Mouse (Mus musculus) adrenal gland, postnatal 25 days (tissue): ENCODE measurements around the gene Slc6a8. TPM values are rescaled to one million over a fixed set of nuclear protein-coding genes. Genes with fewer than 3 reads are reported as not detected.

Experiments used
- DNase-seq: peaks from one replicate; pipeline ENCODE4 v3.0.0; 2021; ENCODE audit warnings: mixed read lengths
- total RNA-seq: library from RNA; stranded (reverse); gene quantifications from 2 replicates; pipeline ENCODE4 v1.2.3, GENCODE M21; 2021

Slc6a8 gene
- total RNA-seq, 1 experiment from 2014 or later, result 64.2 TPM

DNA sequence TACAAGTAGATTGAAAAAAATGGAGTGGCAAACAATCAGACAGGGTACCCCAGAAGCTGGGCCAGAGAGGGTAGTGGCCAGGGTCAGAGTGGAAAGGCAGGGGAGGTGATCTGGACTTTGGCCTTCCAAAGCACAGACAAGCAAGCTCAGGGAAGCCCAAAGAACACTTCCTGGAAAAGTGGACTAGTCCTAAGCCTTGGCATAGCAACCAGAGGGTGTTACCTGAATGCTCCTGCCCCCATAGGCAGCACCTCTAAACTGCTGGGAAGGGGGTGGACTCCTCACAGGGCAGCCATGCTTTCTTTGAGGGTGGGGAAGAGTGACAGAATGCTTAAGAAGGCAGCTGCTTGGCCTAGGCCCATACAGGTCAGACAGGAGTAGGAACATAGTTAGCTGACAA, 12.0 kb downstream of the Slc6a8 start:
- no peak for DNase-seq

DNA sequence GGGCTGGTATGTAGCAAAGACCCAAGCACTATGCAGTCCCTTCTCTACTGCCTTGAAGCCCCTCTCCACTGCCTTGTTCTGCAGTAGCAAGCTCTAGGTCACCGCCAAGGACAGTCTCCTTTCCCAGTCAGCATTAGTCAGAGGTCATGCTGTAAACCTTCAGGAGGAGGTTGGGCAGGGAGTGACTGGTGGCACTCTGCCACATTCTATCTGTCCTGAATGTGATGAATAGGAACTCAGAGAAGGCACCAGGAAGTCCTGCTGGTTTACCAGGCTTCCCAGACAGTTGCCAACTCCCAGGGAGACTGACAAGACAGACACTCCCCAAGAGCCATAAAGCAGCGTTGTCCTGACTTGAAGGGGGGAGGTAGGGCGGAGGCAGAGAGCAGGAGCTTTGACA, 12.7 kb downstream of the Slc6a8 start:
- DNase-seq, result peak; percentile 43

DNA sequence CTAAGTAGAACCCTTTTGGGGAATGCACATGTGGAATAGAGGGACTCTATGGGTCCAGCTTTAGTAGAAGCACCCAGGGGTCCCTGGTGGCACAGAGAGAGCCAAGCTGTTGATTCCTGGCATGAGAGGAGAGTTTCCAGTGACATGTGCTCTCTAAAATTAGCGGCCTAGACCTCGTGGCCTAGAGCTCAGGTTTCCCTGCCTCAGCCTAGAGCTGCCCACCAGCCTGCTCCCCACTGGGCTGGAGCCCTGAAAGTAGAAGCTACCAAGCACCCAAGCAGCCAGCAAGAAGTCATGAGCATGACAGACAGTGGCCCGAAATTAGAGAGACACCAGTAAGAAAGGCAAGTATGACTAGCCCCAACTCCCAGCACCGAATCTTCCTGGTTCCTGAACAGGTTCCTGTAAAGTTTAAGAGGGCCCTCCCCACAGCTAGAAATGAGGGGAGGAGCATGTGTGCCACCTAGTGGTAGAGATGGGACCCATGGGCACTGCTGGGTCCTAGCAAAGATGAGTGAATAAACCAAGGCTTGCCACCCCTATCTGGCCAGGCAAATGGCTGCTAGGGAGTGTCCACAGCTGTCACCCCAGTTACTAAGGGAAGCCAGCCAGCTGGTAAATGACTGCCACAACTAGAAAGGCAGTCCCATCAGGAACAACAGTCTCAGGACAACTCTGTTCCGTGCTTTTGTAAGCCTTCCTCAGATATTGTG, 18.1 kb downstream of the Slc6a8 start:
- peak; percentile 54 for DNase-seq

DNA sequence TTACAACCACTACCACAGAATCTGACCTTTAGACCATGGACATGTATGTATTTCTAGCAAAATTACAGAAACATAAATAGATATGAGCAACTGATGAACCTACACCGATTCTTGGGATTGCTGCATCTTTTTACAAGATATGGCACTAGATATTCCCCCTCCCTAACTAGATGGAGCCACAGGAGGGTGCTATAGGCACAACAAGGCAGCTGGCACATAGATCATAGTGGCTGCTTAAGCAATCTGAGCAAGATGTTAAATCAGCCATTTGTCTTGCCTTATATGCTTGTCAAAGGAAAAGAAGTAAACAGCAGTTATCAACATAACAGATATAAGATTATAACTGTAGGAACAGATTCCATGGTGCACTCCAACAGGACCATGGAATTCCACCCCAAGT, 27.5 kb downstream of the Slc6a8 start:
- no peak for DNase-seq

DNA sequence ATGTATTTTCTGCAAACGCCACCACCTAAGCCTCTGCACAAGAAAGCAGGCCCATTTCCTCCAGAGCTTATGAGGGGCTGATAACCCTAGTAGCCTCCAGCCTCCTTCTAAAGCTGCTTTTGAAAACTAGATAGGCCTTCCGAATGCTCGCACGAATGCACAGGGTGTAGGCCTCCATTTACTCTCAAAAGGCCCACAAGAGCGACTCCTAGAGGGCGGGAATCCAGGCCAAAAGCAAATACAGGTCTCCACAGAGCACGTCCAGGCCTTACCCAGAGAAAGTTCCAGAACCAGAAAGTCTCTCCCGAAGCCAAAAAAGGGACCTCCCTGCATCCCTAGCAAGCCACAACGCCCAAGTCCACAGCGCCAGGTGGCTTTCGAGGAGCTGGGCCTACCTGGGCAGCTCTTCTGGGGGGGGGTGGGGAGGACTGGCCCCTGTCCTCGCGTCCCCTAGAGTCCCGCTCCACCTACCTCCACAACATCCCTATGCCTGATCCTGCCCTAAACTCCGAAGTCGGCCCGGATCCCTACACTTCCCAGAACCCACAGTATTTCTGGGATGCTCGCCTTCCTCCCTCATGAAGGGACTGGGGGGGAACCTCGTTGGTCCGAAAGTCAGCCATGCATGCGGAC, 42.6 kb downstream of the Slc6a8 start:
- peak; percentile 18 for DNase-seq

- peak; percentile 92 for DNase-seq
These were observed 43.2 kb downstream of the Slc6a8 start, which contains the start of the genes Bcap31 and Abcd1 for GRCm38 (mm10) chrX:73716109-73716661. TSS of gene Bcap31 (minus strand) at chrX:73716175. TSS of gene Abcd1 (plus strand) at chrX:73716597.

GRCm38 (mm10) chrX:73716709-73717545, 44.0 kb downstream of the Slc6a8 start:
- peak; percentile 12 for DNase-seq

DNA sequence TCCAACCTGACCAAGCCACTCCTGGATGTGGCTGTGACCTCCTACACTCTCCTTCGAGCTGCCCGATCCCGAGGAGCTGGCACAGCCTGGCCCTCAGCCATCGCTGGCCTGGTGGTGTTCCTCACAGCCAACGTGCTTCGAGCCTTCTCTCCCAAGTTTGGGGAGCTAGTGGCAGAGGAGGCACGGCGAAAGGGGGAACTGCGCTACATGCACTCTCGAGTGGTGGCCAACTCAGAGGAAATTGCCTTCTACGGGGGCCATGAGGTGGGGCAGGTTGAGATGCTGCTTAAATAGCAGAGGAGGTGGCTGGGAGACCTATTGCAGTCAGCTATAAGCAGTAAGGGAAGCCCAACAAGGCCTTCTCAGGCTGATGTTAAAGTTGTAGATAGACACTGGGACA, 44.7 kb downstream of the Slc6a8 start:
- peak; percentile 23 for DNase-seq

- peak; percentile 41 for DNase-seq
These were observed 45.3 kb downstream of the Slc6a8 start for GRCm38 (mm10) chrX:73718271-73718670.

DNA sequence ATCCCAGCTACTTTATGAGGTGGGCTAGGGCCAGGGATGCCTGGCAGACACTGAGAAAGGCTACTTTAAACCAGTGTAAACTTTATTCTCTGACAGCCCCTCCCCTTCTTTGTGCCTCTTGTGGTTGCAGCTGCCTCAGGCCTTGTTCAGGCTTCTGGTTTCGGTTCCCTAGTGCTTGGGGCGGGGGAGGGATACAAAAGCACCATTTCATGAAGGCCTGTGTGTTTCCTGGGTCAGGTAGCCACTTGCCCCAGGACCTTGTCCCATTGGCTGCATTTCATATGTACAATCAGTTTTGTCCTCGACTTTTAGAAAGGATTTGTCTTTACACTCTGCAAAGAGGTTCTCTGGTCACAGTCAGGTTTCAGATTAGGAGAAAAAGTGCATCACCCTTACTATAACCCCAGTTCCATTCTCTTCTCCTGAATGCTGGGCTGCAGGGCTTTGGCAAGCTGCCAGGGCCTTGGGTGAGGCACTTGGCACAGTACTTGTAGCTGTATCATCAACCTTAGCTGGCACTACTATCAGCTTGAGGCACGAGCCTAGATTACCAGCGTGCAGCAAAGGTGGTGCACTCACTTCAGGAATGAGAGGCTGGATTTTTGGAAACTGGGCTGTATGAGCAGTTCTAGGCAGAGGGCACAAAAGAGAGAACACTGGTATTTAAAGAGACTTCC, 45.9 kb downstream of the Slc6a8 start:
- DNase-seq, result peak; percentile 80

DNA sequence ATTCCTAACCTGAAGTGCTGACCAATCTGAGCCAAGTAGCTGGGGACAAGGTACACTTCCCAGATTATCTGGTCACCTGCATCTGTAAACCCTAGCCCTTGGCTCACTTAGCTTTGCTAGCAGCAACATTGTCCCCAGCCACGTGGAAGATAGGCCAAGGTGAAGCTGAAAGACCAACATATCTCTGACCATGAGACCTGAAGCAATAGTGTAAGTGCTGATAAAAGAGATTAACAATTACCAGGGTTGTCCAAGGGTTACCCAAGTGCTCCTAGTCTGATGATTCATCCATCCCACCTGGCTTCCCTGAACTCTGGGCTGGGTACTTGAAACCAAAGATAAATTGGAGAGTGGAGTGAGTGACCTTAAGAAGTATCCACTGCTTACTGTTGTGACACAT, 58.0 kb downstream of the Slc6a8 start:
- no peak for DNase-seq

Other genes with a start within 250 kb of the Slc6a8 start
- not detected in 2 replicates for gene Trex2, start 237.8 kb upstream of the Slc6a8 start, total RNA-seq
- 27.7 and 31.8 TPM in 2 replicates for gene Haus7, start 214.1 kb upstream of the Slc6a8 start, total RNA-seq
- 185 and 205 TPM in 2 replicates for gene Bgn, start 189.5 kb upstream of the Slc6a8 start, total RNA-seq
- gene Atp2b3, start 170.1 kb upstream of the Slc6a8 start, total RNA-seq, result 38.1 and 43.3 TPM in 2 replicates
- 0.33 and 0.88 TPM in 2 replicates for gene Dusp9, start 33.7 kb upstream of the Slc6a8 start, total RNA-seq
- gene Pnck, start 13.0 kb upstream of the Slc6a8 start, total RNA-seq, result 9.4 TPM in 2 replicates
- 250 and 262 TPM in 2 replicates for gene Bcap31, start 43.0 kb downstream of the Slc6a8 start, total RNA-seq
- 29.7 and 37.0 TPM in 2 replicates for gene Abcd1, start 43.4 kb downstream of the Slc6a8 start, total RNA-seq
- gene Plxnb3, start 83.9 kb downstream of the Slc6a8 start, total RNA-seq, result 0.52 and 0.57 TPM in 2 replicates
- 0.43 and 0.52 TPM in 2 replicates for gene Srpk3, start 101.3 kb downstream of the Slc6a8 start, total RNA-seq
- gene Idh3g, start 113.7 kb downstream of the Slc6a8 start, total RNA-seq, result 378 and 448 TPM in 2 replicates
- 145 and 162 TPM in 2 replicates for gene Ssr4, start 113.9 kb downstream of the Slc6a8 start, total RNA-seq
- 3.1 and 4.6 TPM in 2 replicates for gene Pdzd4, start 151.8 kb downstream of the Slc6a8 start, total RNA-seq
- gene Avpr2, start 219.0 kb downstream of the Slc6a8 start, total RNA-seq, result not detected in 2 replicates
- 13.5 and 15.2 TPM in 2 replicates for gene L1cam, start 223.0 kb downstream of the Slc6a8 start, total RNA-seq
- 3.3 and 4.9 TPM in 2 replicates for gene Arhgap4, start 248.7 kb downstream of the Slc6a8 start, total RNA-seq
- gene Naa10, start 248.8 kb downstream of the Slc6a8 start, total RNA-seq, result 75.2 and 84.9 TPM in 2 replicates